Mouse (Mus musculus) telencephalon, adult 2 months (tissue): ENCODE results near the gene Rrnad1.

Experiments
- DNase-seq: peaks from one replicate; pipeline ENCODE4 v3.0.0-alpha.2; 2011; ENCODE audit warnings: low read depth, low spot score

The Rrnad1 gene

DNA sequence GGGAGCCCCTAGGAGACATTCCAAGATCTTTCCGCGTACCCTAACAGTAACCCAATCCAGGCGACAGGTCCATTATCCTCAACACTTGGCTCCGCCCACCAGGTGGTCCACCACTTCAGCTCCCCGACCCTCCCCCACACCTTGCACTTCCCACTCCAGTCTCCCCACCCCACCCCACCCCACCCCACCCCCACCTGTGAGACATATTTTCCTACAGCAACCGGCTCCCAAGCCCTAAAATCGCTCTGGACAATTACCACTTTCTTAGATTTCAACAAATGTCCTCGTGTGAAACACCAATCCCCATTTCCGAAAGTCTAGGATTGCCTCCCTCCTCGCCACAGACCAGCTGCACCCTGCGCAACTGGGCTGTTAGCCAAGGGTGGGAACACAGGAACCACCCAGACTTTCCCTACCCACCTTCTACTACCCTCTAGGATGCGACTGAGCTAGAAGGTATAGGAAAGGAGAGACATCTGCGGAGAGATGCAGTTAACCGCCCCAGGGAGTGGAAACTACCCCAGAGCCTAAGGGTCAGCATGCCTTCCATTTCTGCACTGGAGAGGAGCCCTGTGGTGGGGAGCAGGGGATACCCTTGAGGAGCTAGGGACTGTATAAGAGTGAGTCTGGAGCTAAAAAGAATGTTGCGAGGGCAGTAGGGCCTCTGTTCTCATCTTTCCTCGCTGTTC is 18.9 kb upstream of the Rrnad1 start:
- DNase-seq = no peak

DNA sequence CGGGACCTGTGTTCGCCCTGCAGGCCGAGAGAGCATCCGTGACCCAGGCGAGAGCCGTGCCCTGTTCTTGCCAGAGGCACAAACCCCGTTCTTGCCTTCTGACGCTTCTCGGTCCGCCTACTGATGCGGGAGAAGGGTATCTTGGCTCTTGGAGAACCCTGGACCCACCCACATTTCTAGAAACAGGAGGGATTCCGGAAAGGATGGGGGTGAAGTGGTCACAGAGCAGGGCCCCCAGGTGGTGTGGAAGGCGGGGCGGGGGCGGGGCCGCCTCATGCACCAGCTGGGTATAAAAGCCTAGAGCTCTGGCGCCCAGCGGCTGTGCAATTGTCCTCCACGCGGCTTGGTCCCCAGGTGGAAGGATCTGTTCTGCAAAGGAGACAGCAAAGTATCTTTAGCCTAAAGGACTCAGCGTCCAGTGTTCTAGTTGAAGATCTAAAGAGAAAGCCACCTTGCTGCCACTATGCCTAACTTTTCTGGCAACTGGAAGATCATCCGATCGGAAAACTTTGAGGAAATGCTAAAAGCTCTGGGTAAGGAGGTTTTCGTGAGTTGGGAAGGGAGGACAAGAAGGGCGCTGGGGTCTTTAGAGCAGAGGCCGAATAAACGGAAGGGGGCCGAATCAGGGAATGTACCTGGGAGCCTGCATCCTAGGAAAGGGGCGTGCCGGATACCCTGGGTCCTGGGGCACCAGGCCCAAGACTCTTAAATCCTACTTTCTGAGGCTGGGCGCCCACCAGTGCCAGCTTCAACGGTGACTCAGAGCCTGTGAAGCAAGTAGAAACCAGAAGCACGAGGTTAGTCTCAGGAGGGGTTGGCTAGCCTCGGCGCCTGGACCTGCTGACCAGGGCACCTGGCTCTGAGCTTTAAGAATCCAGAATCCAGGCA is 18.1 kb upstream of the Rrnad1 start, which contains the start of gene Crabp2:
Crabp2 (plus strand) TSS at position 289 of the 888 bp plus-strand sequence.
- DNase-seq = no peak

DNA sequence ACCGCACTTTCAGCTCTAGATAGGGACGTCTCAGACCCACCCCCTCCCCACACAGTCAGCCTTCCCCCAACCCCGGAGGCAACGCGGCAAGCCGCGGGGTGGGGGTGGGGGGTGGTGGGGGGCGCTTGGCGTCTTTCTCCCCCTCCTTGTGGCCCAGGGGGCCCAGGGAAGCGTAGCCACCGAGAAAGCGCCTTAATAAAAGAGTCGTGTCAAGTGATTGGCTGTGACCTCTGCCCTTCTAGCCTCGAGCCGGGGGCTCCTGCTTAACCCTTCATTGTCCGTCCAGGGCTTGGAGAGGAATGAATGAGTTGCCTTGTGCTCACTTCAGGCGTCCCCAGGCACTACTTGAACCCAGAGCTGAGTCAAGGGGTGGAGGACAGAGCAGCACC is 17.3 kb upstream of the Rrnad1 start:
- no peak for DNase-seq

DNA sequence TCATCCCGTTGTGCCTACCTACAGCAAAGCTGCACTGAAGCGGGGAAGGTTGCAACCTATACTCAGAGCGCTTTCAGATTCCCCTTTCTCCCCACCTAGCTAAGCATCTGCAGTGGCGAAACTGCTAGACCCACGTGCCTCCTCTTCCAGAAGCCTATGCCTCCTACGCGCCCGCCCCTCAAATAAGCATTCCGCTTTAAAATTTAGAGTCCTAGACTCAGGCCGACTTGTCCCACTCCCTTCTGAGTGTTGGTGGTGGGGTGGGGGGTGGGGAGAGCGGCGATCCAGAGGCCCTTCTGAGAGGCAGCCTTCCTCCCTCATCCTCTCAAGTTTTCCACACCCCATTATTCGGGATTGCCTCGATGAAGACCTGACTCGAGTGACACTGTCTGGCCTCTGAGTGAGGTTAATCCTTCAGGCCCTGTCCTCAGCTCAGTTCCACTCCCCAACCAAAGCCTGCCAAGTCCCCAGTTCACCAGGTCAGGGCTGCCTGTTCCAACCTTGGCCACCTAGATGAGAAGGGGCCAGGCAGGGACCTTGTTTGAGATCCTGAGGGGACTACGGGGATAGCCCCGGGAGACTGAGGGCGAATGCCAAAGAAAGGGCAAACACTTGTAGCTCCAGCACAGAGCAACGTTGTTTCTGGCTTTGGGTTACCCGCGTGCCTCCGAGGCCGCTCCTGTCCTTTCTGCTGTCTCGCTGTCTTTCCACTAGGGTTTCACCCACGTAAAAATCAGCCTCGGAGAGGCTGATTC is 16.7 kb upstream of the Rrnad1 start:
- DNase-seq = no peak

DNA sequence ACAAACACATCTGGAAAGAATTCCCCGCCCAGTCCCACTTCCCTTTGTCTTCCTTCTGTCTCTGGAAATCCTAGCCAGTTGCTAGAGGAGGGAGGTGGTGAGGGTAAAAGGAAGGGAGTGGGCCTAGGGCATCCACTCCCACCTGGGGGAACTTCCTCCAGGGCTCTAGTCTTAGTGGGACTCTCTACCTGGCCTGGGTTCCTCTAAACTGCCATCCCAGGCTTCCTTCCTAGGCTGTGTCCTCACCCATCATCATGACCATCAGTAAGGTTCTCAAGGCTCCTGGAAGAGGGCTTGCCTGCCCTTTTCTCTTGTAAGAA is 16.0 kb upstream of the Rrnad1 start:
- DNase-seq = no peak

DNA sequence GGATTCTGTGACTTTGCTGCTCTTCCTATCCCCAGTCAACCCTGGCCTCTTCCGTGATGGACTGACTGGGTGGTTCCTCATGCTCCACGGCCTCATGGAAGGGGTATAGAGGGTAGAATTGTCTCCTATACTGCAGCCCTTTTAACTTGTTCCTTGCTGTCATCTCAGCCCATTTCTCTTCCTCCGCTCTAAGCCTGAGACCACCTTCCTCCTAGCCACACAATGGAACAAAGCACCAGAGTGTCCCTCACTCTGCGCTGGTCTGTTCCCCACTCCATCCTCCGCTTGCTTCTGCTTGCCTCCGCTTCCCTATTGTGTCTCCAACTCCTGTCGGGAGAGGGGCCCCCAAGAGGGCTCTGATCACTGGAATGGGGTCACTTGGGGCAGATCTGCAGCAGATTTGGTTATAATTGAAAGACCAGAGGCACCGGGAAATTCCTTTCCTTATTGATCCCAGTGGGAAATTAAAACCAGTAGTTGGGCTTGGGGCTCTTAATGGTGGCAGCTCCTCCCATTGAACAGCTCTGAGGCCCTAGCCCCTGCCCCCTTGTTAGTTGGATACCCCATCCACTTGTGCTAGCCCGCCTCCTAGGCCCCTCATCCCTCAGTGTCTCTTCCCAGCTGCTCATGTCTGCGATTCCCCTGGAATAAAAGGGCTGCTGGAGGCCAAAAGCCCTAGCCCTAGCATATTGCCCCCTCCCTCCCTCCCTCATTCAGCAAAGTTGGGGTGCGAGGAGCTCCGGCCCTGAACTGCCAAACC is 15.4 kb upstream of the Rrnad1 start:
- DNase-seq = no peak

DNA sequence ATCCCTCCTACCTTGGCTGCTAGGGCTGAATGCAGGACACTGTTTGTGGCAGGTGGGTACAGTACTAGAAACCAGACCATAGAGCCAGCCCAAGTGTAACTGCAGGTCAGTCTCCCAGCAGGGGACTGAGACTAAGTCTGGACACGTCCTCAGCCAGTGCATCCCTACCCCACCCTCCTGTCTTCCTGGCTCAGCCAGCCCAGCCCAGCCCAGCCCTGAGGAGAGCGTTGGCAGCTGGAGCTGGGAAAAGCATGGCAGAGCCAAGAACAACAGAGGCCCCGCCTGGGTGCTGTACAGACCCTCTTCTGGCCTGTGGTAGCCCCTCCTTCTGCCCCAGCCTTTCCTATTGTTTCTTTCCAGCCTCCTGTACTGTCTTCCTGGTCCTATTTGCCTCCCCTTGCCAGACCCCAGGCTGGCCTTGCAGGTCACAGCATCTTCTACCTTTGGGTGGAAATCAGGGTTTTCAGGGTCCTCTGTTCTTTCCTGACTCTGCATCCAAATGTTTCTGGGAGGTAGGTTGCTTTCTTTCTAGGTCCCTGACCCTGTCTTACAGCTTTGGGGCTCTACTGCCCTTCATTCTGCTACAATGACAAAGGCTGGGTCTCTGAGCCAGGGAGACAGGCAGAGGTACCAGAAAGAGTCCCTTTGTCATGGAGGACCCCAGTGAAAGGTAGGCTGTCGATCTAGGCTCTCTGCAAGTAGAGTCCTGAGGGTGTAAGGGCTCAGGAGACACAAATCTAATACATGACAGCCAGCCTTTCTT is 14.5 kb upstream of the Rrnad1 start:
- DNase-seq = no peak

DNA sequence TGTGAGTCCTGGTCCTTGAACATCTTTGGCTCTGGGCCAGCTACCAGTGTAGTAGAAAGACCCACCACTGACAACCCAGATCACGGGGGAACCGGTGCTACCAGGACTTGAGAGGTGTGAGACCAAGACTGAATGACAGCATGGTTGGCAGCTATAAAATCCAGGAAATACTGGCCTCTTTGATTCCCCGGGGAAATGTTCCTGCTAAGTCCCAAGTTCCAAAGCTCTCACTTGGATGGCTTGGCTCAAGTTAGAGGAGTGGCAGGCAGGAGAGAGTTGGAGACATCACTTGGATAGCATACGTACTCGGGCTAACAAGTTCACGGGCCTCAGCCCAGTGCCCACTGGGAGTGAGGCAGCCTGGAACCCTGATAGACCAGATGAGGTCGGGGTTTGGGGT is 13.1 kb upstream of the Rrnad1 start:
- no peak for DNase-seq

DNA sequence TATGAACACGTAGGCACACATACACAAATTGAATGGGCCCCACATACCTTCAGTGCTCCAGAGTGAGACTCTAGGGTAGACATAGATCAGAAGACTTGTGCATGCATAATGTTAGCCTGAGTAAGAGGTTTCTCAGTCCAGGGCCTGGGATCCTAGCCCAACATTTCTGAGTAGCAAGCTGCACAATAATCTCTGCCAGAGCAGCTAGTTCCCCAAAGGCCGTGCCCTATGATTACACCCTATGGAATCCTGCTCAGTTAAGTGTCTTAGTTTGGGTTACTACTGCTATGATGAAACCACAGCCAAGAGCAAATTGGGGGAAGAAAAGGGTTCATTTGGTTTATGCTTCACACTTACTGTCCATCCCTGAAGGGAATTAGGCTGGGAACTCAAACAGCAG is 12.0 kb upstream of the Rrnad1 start:
- no peak for DNase-seq

DNA sequence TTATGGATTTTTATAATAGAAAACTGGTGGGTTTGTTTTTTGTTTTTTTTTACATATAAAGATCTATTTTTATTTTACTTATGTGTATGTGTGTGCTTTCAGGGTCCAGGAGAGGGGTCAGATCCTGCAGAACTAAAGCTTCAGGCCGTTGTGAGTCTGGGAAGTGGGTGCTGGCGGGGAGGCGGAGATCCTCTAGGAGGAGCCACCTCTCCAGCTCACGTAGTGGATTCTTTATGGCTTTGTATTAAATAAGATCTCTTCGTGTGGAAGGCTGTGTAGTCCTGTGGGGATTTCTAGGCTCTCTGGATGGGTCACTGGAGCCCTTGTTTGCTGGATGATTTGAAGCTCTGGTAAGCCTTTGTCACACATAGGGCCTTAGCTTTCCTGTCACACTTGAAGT is 10.1 kb upstream of the Rrnad1 start:
- no peak for DNase-seq

DNA sequence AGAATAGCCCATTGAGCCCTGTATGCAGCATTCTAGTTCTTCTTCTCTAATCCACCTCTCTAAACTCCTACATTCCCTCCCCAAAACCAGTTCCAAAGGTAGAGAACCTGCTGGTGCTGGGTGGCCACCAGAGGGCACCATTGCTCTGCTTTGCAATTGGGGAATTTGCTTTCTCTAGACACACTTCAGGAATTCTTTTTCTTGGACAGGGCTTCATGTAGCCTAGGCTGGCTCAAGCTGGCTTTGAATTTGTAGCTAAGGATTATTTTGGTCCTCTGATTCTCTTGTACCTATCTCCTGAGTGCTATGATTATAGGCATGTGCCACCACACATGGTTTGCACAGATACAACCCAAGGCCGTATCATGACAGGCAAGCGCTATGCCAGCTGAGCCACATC is 5.3 kb upstream of the Rrnad1 start:
- DNase-seq = peak; percentile 52

DNA sequence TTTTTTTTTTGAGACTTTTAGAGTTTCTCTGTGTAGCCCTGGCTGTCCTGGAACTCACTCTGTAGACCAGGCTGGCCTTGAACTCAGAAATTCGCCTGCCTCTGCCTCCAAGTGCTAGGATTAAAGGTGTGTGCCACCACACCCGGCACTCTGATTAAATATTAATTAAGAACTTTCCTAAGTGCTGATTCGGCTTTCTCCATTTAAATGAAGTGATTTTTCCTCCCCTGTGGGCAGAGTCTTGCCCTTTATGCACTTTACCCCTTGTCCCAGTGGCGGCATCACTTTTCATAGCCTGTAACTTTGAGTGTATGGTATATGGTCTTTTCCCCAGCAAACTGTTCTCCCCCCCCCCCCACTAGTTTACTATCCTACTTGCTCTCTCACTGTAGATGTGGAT is 4.7 kb upstream of the Rrnad1 start:
- no peak for DNase-seq

DNA sequence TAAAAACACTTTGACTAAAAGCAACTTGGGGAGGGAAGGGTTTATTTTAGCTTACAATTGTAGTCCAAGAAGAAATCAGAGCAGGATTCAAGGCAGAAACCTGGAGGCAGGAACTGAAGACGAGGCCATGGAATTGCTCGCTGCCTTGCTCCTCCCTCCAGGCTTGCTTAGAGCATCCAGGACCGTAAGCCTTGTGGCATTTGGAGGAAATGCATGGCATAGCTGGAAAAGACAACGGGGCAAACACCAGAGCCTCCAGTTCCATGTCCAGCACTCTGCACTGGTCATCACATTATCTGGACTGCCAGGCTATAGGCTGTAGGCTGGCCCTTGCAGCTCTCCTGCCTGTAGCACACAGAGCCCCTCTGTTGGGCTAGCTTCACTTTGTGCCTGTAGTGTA is 4.0 kb upstream of the Rrnad1 start:
- no peak for DNase-seq

DNA sequence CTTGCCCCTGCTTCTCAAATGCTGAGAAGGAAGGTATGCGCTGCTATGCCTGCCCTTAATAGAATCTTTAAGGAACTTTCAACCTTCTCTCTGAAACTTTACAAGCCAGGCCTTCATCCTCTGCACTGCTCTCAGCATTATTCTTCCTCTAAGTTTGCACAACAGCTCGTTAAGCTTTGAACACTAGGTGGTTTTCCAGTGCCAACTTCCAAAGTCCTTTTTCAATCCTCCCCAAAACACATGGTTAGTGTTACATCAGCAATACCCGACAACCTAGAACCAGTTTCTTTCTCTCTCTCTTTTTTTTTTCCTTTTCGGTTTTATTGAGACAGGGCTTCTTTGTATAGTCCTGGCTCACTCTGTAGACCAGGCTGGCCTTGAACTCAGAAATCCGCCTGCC is 3.5 kb upstream of the Rrnad1 start:
- no peak for DNase-seq

DNA sequence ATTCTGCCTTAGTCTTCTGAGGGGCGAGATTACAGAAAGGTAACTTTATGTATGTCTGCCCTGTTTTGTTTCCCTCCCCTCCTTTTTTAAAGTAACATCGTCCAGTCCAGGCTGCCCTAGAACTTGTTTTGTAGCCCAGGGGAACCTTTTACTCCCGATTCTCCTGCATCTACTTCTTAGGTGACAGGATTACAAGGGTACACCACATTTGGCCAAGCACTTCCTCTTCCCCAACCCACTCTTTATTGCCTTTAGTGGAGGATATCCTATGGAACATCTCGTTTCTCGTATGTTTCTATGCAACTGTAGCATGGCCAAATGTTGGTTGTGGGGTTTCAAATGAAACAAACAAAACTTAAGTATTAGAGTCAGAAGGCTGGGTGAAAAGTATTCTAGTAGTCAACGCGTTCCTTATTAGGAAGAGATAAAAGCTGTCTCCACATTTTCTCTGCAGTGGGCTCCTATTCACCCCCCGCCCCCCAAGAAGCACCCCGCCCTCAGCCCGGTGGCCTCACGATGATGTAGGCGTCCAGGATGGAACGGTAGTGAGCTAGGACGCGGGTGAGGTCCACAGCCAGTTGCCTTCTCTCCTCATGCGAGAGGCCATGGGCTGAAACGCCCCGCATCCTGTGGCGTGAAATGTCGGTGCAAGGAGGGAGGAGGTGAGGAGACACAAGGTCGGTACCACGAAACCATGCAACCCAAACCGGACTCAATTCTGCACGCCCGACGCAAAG is 1.0 kb downstream of the Rrnad1 start:
- no peak for DNase-seq

DNA sequence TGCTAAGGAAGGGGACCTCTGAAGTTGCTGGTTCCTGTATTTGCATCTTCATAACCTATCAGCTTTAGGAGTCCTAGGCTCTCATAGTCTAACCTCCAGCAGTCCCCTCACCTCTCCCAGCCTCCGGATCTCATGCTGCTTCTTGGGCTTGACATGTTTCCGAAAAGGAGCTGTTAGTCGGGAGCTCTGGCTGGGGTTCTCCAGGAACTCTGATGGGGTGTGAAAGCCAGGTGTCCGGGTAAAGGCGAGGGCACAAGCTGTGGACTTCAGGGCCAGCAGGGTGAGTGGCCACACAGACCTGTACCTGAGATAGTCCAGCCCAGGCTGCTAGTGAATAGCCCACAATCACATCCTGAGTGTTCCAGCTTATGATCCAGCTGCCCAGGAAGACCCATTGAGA is 3.1 kb downstream of the Rrnad1 start:
- no peak for DNase-seq

DNA sequence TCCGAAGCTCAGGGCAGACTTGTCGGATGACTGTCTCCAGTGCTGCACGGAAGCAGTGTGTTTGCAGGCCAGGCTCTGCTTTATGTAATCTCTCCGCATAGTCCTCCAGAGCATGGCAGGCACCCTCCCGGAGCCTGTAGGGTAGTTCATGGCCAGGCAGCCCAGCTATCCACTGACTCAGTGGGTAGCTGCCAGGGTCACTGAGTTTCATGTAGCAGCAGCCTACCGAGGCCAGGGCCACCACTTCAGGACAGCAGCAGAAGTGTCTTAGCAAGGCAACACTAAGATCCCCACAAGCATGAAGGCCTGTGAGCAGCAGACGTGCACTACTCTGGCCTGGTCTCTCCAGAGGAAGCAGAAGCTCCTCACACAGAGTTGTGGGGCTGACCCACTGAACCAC is 5.5 kb downstream of the Rrnad1 start:
- no peak for DNase-seq

DNA sequence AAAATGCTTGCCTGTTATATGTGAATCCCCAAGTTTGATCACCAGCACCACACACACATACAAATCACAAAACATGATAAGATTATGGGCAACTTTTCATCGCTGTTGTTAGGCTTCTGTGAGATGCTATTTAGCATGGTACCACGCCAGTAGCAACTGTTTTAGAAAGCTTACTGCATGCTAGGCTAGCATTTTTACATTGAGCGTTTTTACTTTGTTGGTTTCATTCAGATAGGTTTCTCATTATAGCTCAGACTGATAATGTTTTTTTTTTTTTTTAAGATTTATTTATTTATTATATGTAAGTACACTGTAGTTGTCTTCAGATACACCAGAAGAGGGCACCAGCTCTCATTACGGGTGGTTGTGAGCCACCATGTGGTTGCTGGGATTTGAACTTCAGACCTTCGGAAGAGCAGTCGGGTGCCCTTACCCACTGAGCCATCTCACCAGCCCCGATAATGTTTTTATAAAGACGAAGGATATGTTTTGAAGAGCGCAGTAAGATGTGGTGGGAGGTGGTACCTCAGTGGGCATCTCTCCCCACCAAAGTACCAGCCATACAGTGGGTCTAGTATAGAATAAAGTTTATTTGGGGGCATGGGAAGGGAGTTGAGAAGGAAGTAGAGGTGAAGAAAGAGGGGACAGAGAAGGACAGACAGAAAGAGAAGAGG is 10.1 kb downstream of the Rrnad1 start:
- DNase-seq = no peak

DNA sequence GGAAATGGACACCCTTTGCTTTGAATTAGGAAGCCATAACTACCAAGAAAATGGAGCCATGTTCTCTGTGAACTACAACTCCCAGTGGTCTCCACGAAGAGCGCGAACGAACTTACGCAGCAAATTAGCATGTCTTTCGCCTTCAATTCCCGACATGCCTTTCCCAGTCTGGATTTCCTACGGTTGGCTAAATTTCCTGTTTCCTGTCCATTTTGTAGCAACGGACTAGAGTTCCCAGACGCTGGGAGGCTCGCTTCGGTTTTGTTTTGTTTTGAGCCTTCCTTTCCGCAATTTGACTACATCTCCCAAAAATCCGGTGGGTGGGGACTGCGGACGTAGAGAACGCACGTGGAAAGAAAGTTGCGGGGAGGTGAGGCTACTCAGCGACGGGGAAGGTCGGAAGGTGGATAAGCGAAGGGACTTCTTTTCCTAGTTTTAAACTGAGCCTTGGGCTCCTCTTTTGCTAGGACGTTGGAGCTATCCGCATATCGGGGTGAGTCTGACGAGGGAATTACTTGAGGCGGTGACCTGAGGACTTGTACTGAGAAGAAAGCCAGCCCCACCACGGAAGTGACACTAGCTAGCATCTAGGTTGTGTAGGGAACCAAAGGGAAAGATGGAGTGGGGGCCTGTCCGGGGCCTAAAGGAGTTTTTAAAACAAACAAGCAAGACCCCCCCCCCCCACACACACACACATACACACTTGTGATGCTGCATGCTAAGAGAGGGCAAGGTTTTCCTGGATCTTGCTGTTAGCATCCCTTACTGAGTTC is 11.0 kb downstream of the Rrnad1 start, which contains the start of gene Mrpl24:
Mrpl24 (plus strand) TSS at position 171 of the 773 bp plus-strand sequence.
- DNase-seq = peak; percentile 98
